Mouse (Mus musculus) mesoderm, embryonic 11.5 days (tissue): ENCODE measurements around the gene Nr2c1.
A peak's percentile ranks its signal among the peaks of the same experiment; 100 is the strongest.

Experiments used
- DNase-seq: peaks from one replicate; pipeline ENCODE4 v3.0.0-alpha.2; 2012; ENCODE audit warnings: low read depth, low spot score

Nr2c1 gene

GRCm38 (mm10) chr10:94140227-94140931, 7.4 kb upstream of the Nr2c1 start:
- no peak for DNase-seq

- no peak for DNase-seq
Measured at GRCm38 (mm10) chr10:94142427-94142826, 5.4 kb upstream of the Nr2c1 start.

- DNase-seq, result no peak
Measured at GRCm38 (mm10) chr10:94144581-94144980, 3.2 kb upstream of the Nr2c1 start.

GRCm38 (mm10) chr10:94147391-94147755, 450 bp upstream of the Nr2c1 start:
- no peak for DNase-seq

- DNase-seq, result no peak
Measured at GRCm38 (mm10) chr10:94151488-94151887, 3.7 kb downstream of the Nr2c1 start.

- DNase-seq, result no peak
Measured at GRCm38 (mm10) chr10:94153841-94154240, 6.0 kb downstream of the Nr2c1 start.

- DNase-seq, result no peak
Measured at GRCm38 (mm10) chr10:94158962-94159361, 11.1 kb downstream of the Nr2c1 start.

GRCm38 (mm10) chr10:94159406-94159805, 11.6 kb downstream of the Nr2c1 start:
- DNase-seq, result no peak

GRCm38 (mm10) chr10:94161051-94161765, 13.4 kb downstream of the Nr2c1 start:
- no peak for DNase-seq

- DNase-seq, result no peak
Measured at GRCm38 (mm10) chr10:94162031-94162430, 14.2 kb downstream of the Nr2c1 start.

GRCm38 (mm10) chr10:94164104-94164845, 16.5 kb downstream of the Nr2c1 start:
- DNase-seq, result no peak

GRCm38 (mm10) chr10:94165426-94165825, 17.6 kb downstream of the Nr2c1 start:
- DNase-seq, result no peak

GRCm38 (mm10) chr10:94167051-94167750, 19.4 kb downstream of the Nr2c1 start:
- DNase-seq, result peak; percentile 24

- no peak for DNase-seq
Measured at GRCm38 (mm10) chr10:94171440-94172130, 23.8 kb downstream of the Nr2c1 start.

GRCm38 (mm10) chr10:94172137-94172536, 24.3 kb downstream of the Nr2c1 start:
- no peak for DNase-seq

GRCm38 (mm10) chr10:94172706-94173105, 24.9 kb downstream of the Nr2c1 start:
- no peak for DNase-seq

- no peak for DNase-seq
Measured at GRCm38 (mm10) chr10:94174652-94175051, 26.8 kb downstream of the Nr2c1 start.

GRCm38 (mm10) chr10:94183199-94183598, 35.4 kb downstream of the Nr2c1 start:
- no peak for DNase-seq

GRCm38 (mm10) chr10:94198482-94199405, 50.9 kb downstream of the Nr2c1 start, which contains the start of gene Ndufa12:
Gene Ndufa12 (plus strand): TSS chr10:94198720.
- DNase-seq, result peak; percentile 94

GRCm38 (mm10) chr10:94204973-94205372, 57.1 kb downstream of the Nr2c1 start:
- no peak for DNase-seq
